Mouse (Mus musculus): ENCODE data around the gene Lrrc28.

- TF ChIP-seq CTCF (IDR thresholded peaks at IDR 0.05; ENCODE audit: extremely low read depth, insufficient read depth, insufficient read length, insufficient replicate concordance) (no peak), POLR2A (IDR thresholded peaks at IDR 0.05; ENCODE audit: low read depth, low read length) (no peak)
Observed at GRCm38 (mm10) chr7:67644291-67644690, 777 bp downstream of the Lrrc28 start.

Measured in spleen, adult 2 months (tissue).